Mouse (Mus musculus): ENCODE data around the gene Btf3.

The Btf3 gene

GRCm38 (mm10) chr13:98316480-98317245 lies at the start of gene Btf3:
Gene Btf3, minus strand, starts transcription at chr13:98317006.
- DNase-seq, result peak; percentile 92

GRCm38 (mm10) chr13:98365766-98366421 lies 49.1 kb upstream of the Btf3 start:
- no peak for DNase-seq

DNA sequence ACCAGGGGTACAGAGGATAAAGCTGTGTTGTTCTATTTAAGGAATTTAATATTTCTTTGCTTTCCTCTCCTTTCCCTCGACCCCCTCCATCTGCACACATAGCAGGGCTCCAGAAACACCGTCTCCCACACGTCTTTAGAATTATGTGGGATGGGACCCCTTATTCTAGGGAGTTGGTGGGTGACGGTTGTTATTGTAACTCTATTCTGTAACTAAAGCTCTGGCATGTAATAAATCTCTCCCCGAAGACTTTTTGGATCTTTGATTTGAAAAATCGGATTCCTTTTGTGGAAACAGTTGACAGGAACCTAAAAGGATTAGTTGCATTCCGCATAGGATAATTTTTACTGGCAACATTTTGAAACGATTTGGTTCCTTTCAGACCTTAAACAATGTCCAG lies 48.3 kb upstream of the Btf3 start:
- DNase-seq, result no peak

DNA sequence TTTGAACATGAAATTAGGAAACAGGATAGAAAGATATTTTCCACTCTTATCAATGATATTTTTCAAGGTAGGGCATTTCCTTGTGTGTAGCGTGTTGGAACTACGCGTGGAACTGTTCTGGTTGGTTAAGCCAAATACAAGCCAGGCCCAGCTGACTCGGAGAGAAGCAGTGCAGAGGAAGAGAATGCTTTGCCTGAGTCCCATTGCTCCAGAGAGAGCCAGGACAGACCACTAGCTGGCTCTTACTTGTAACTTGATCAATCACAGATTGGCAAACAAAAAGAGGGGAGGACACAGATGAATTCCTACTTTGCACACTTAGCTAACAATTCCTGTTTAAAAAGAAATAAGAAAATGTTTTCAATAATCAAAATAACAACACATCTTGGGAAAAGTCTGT lies 46.2 kb upstream of the Btf3 start:
- DNase-seq, result no peak

GRCm38 (mm10) chr13:98361161-98361560 lies 44.4 kb upstream of the Btf3 start:
- DNase-seq, result no peak

GRCm38 (mm10) chr13:98360391-98360790 lies 43.6 kb upstream of the Btf3 start:
- no peak for DNase-seq

DNA sequence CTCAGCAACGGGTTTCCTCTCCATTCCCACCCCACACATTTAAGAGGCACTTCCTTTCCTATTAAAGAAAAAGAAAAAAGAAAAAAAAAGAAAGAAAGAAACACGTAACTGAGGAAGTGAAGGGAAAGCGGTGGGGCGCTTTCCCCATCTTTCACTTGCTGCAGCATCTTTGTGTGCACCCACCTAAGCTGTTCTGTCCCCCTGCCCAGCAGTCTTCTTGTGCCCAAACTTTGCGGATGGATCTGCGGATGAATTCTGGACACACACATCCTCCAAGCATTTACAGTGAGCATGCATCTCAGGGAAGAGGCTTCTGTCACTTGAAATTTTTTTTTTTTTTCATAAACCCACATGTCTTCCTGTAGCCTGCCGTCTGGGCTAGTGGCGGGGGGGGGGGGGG lies 42.5 kb upstream of the Btf3 start:
- DNase-seq, result no peak

DNA sequence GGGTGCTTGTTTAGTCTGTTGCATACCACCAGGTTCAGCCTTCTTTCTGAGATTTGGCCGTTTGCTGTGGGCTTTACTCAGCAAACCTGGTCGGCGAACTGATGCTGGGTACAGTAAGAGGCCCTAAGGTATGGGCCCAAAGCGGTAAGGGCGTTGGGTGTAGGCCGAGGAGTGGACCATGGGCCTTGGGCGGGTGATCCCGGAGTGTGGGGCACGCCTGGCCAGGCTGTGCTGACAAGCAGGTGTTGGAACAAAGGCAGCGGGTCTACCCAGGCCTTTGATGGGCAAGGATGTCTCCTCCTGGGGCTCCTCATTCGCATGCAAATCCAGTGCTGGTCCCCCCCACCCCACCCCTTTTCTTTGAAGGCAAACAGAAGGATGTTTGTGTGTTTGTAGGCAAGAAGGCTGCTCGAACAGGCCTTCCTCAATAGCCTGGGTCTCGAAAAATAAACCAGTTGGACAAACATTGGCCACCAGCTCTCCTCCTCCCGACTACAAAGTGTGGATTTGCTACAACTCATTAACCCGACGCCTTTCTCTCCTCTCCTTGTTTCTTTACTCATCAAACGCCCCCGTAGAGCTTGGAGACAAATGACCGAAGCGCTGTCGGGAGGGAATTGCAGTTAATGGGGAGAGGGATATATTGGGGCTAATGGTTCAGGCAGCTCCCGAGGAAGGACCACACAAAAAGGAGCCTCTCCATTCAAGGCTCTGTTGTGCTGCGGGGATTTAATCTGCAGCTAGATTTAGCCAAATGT lies 41.8 kb upstream of the Btf3 start:
- no peak for DNase-seq

DNA sequence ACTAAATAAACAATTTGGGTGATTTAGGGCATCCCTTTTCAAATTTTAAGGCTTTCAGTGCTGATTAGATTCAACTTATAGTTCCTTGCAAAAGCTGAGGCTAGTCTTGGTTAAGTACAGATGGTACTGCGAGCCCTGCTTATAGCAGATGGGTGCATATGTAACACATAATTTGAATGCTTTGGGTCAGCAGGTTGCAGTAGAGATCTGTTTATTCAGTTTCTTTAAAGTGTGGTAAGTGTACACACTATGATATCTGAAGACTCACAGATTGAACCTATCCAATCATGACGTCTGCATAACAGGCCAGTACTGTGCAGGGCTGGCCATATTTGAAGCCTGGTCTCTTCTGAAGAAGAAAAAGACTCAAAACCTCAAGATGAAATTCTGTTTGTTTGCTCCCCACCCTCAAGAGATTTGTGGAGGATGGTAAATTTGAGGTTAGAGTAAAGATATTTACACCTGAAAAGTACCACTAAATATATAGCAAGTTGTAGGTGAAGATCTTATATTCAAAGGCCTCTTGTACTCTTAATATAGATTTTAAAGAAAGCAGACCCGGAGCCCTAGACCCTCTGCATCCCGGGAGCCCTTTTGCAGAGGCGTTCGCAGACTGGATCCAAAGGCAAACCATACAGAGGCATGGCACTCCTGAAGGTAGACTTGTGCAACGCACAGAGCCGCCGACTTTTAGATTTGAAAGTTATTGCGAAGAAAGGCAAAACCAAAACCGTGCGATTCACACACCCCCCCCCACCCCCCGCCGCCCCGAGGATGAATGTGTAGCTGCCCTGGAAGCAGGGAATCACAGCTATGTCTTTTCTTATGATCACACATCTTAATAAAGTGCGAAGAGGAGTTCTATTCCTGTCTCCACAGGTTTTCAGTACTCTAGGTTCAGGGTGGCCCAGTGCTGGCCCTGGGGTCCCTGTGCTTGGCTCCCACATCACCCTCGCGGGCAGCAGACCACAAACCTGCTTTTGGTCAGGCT lies 40.9 kb upstream of the Btf3 start:
- DNase-seq, result no peak

DNA sequence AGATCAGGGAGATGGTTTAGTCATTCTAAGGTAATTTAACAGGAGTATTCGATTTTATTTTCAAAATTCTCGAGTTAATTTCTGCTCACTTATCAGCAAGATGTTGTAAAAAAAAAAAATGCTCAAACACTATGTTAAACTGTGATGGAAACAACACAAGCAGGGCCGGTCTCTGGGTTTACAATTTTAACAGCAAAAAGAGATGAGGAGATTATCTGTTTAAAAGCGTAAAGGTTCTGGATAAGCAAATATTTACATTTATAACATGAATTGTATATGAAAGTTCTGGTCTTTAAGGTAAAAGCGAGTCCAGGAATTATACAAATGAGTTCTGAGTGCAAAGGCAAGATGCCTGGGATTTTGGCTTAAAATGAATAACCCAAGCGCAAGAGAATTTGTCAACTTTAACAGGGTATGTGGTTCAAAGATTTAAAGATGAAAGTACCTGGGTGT lies 40.2 kb upstream of the Btf3 start:
- DNase-seq, result no peak

- no peak for DNase-seq
Measured at GRCm38 (mm10) chr13:98356176-98356972, 39.6 kb upstream of the Btf3 start.

DNA sequence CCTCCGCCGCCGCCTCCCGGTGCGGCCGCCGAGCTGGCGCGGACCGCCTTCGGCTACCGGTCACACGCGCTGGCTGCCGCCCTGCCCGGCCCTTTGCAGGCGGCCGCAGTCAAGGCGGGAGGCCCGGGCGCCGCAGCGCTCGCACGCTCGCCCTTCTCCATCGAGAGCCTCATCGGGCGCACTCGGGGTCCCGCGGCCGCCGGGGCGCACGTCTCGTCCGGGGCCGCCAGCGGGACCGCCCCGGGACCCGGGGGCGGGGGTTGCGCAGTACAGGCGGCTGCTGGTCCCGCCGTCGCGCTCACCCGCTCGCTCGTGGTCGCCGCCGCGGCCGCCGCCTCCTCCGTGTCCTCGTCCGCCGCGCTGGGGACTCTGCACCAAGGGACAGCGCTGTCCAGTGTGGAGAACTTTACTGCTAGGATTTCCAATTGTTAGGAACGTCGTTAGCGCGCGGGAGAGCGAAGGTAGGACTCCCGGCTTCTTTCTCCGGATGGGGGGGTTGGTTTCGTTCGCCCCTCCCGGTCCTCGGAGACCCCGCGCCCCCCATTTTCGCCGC lies 38.8 kb upstream of the Btf3 start:
- DNase-seq, result no peak

- no peak for DNase-seq
Measured at GRCm38 (mm10) chr13:98354871-98355558, 38.2 kb upstream of the Btf3 start.

GRCm38 (mm10) chr13:98354090-98354801 lies 37.4 kb upstream of the Btf3 start, which contains the start of gene Foxd1:
Gene Foxd1, plus strand, starts transcription at chr13:98354242.
- DNase-seq, result no peak

DNA sequence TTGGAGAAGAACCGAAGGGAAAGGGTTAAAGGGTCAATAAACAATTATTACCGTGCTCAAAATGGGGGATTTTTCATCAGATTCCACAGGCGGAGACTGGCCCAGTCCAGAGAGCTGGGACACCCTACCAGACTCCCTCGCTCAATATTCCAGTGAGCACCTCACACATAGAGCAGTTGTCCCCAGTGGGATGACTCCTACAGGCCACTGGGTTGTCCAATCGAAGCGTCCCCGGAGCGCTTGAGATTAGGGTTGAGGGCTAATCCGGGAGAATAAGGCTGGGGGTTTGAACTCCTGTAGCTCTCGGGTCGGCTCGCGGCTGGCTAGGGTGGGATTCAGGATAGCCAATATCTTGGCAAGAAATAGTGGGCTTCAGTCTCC lies 36.9 kb upstream of the Btf3 start:
- no peak for DNase-seq

DNA sequence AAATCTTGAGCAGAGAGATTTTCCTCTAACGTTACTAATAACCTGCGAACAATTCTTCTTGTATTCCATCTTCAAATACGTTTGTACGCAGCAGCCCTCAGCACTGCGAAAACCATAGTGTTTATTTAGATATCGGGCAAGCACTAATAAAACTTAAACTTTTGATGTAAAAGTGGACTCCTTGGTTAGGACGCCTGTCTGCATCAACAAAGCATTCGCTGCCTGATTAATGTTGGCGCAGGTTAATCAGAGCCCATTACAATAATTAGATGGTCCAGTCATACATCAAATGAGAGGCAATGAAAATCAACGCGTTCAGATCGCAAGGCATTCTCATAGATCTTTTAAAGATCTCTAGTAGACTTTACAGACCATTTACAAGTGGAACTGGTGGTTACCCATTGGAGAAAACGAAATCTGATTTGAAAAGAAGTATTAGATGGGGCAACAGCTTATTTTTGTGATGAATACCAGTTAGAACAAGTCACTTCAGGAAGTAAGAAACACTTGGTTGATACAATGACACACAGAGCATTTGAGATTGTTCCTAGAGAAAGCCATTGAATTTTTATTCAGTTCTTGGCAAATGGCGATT lies 35.7 kb upstream of the Btf3 start:
- no peak for DNase-seq

DNA sequence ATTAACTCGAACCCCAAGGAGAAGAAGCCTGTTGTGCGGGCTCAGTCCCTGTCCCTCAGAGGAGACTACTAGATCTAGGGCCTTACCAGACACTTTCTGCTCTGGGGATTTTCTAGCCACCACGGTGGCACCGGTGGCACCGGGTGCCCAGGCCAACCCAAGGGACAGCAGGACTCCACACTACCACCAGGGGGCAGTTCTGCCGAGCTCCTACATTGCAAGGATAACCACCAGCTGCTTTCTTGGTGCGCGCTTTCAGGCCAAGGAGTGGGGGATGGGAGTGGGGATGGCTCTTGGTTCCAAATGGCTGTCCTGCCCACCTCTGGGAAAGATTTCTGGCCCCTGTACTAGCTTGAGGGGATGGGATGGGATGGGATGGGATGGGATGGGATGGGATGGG lies 34.7 kb upstream of the Btf3 start:
- no peak for DNase-seq

- no peak for DNase-seq
Measured at GRCm38 (mm10) chr13:98349491-98349890, 32.7 kb upstream of the Btf3 start.

DNA sequence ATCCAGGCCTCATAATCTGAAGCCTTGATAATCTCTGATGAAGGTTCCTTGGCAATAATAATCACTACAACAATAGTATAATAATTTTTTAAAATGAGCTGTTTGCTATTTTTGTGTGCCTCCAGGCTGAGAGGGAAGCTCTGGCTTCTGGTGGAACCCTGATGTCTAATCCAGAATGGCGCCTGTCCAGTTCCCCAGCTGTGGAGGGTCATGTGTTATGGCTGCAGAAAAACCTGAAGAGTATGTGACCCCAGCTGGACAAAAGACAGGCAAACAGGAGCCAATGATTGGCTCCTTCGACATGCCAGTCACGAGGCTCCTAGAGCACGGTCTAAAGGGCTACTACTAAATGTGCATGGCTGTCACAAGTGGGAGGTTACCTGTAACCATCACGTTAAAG lies 23.7 kb upstream of the Btf3 start:
- DNase-seq, result no peak

DNA sequence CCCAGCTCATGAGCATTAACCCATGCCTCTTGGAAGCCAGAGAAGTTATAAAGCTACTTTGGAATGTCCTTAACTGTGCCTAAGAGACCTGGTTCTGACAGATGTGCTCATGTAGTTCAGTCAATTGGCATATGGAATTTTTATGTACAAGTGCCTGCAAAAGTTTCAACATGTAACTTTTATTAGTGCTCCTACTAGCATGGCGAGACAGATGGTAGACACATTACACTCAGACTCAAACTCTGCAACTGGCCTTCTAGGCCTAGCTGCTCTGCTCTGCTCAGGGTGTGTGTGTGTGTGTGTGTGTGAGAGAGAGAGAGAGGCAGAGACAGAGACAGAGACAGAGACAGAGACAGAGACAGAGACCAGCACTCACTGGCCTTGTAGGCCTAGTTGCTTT lies 19.4 kb upstream of the Btf3 start:
- no peak for DNase-seq

Data from cerebellum, adult 11-12 months (tissue).